Mouse (Mus musculus) MEL (cell line): Measurements from ENCODE around the gene Chid1. TPM values are rescaled to one million over a fixed set of nuclear protein-coding genes. Genes with fewer than 3 reads are reported as not detected.

ENCODE experiments used
- DNase-seq: peaks from one replicate; pipeline ENCODE4 v3.0.0; 2011; ENCODE audit warnings: low read depth, low spot score
- H3K27ac ChIP-seq: 2 replicates; pipeline ENCODE4 v1.5.1; 2012; ENCODE audit warnings: low read depth, mild to moderate bottlenecking, control low read depth, low read length, moderate library complexity; ENCODE audit not compliant: control insufficient read depth
- H3K27me3 ChIP-seq, 2 experiments: fragments of 150-350 bp in 1 of 2; sonication (generic) in 1 of 2; 2 replicates each; pipeline ENCODE4 v1.6.1; 2012; ENCODE audit warnings: low read length in 2 of 2, mild to moderate bottlenecking in 2 of 2, improper control_type of control experiment in 1 of 2, moderate library complexity in 1 of 2; ENCODE audit not compliant: insufficient read depth in 2 of 2, control insufficient read depth in 1 of 2
- H3K36me3 ChIP-seq, 2 experiments: 2 replicates each; pipeline ENCODE4 v1.6.1; 2012 to 2014; ENCODE audit warnings: low read length in 2 of 2, improper control_type of control experiment in 1 of 2, inconsistent platforms in 1 of 2, mild to moderate bottlenecking in 1 of 2; ENCODE audit not compliant: insufficient read depth in 2 of 2, control insufficient read depth in 1 of 2
- H3K4me1 ChIP-seq, 2 experiments: fragments of 150-350 bp in 1 of 2; sonication (generic) in 1 of 2; 2 replicates each; pipeline ENCODE4 v1.6.1; 2012; ENCODE audit warnings: low read length in 2 of 2, improper control_type of control experiment in 1 of 2, mild to moderate bottlenecking in 1 of 2; ENCODE audit not compliant: insufficient read depth in 2 of 2, control insufficient read depth in 1 of 2
- H3K4me3 ChIP-seq, 2 experiments: fragments of 150-350 bp in 1 of 2; sonication (generic) in 1 of 2; 2 replicates each; pipeline ENCODE4 v1.5.1; 2012; ENCODE audit warnings: low read depth in 2 of 2, low read length in 2 of 2, mild to moderate bottlenecking in 2 of 2, moderate library complexity in 2 of 2, control low read depth in 1 of 2, improper control_type of control experiment in 1 of 2; ENCODE audit not compliant: control insufficient read depth in 1 of 2, insufficient read depth in 1 of 2
- H3K79me2 ChIP-seq: 2 replicates; pipeline ENCODE4 v1.6.1; 2012; ENCODE audit warnings: mild to moderate bottlenecking, low read length, moderate library complexity; ENCODE audit not compliant: control insufficient read depth, poor library complexity, insufficient read depth
- H3K9ac ChIP-seq: 2 replicates; pipeline ENCODE4 v1.6.1; 2012; ENCODE audit warnings: low read depth, mild to moderate bottlenecking, control low read depth, low read length, moderate library complexity; ENCODE audit not compliant: control insufficient read depth, poor library complexity, severe bottlenecking
- H3K9me3 ChIP-seq: fragments of 150-350 bp; sonication (generic); replicated peaks from 2 replicates; pipeline ENCODE4 v1.6.1; 2012; ENCODE audit warnings: mild to moderate bottlenecking, low read length, improper control_type of control experiment, moderate library complexity; ENCODE audit not compliant: insufficient read depth
- CHD1 ChIP-seq: IDR thresholded peaks from 2 replicates; pipeline ENCODE4 v1.6.1; 2012; ENCODE audit warnings: low read depth, mild to moderate bottlenecking, inconsistent platforms, low read length, improper control_type of control experiment
- CHD2 ChIP-seq: IDR thresholded peaks from 2 replicates; pipeline ENCODE4 v1.6.1; 2011; ENCODE audit warnings: low read length, improper control_type of control experiment
- CTCF ChIP-seq, 3 experiments: IDR thresholded peaks in 2 of 3; conservative IDR thresholded peaks in 1 of 3; 2 replicates each; pipeline ENCODE4 v1.5.1; 2011 to 2012; ENCODE audit warnings: low read length in 3 of 3, low read depth in 2 of 3, mild to moderate bottlenecking in 2 of 3, improper control_type of control experiment in 1 of 3, inconsistent platforms in 1 of 3, mixed read lengths in 1 of 3, moderate library complexity in 1 of 3; ENCODE audit not compliant: control insufficient read depth in 1 of 3, insufficient read depth in 1 of 3, poor library complexity in 1 of 3, severe bottlenecking in 1 of 3
- E2F4 ChIP-seq: IDR thresholded peaks from 2 replicates; pipeline ENCODE4 v1.6.1; 2011; ENCODE audit warnings: low read depth, low read length, improper control_type of control experiment, borderline replicate concordance
- EP300 ChIP-seq, 2 experiments: IDR thresholded peaks; 2 replicates each; pipeline ENCODE4 v1.6.1; 2011; ENCODE audit warnings: improper control_type of control experiment in 2 of 2, low read length in 2 of 2, low read depth in 1 of 2, mild to moderate bottlenecking in 1 of 2
- GABPA ChIP-seq: IDR thresholded peaks from 2 replicates; pipeline ENCODE4 v1.6.1; 2012; ENCODE audit warnings: low read depth, mild to moderate bottlenecking, inconsistent platforms, low read length, improper control_type of control experiment, moderate library complexity
- GATA1 ChIP-seq: IDR thresholded peaks from 2 replicates; pipeline ENCODE4 v1.6.1; 2011; ENCODE audit warnings: low read depth, low read length, improper control_type of control experiment
- JUND ChIP-seq: IDR thresholded peaks from 2 replicates; pipeline ENCODE4 v1.6.1; 2011; ENCODE audit warnings: low read depth, mild to moderate bottlenecking, improper control_type of control experiment, low read length
- MAX ChIP-seq: IDR thresholded peaks from 2 replicates; pipeline ENCODE4 v1.6.1; 2011; ENCODE audit warnings: low read length, improper control_type of control experiment
- MAZ ChIP-seq: IDR thresholded peaks from 2 replicates; pipeline ENCODE4 v1.6.1; 2012; ENCODE audit warnings: low read depth, mild to moderate bottlenecking, inconsistent platforms, low read length, improper control_type of control experiment
- MEF2A ChIP-seq: IDR thresholded peaks from 2 replicates; pipeline ENCODE4 v1.6.1; 2014; ENCODE audit warnings: low read depth, mild to moderate bottlenecking, inconsistent platforms, low read length, improper control_type of control experiment; ENCODE audit not compliant: poor library complexity, insufficient replicate concordance, severe bottlenecking; ENCODE audit errors: extremely low read depth
- MYB ChIP-seq: IDR thresholded peaks from 2 replicates; pipeline ENCODE4 v1.6.1; 2011; ENCODE audit warnings: mild to moderate bottlenecking, low read depth, low read length, improper control_type of control experiment
- NELFE ChIP-seq: IDR thresholded peaks from 2 replicates; pipeline ENCODE4 v1.6.1; 2011; ENCODE audit warnings: low read depth, low read length, improper control_type of control experiment
- POLR2A ChIP-seq, 2 experiments: IDR thresholded peaks; 2 replicates each; pipeline ENCODE4 v1.6.1; 2011 to 2012; ENCODE audit warnings: low read length in 2 of 2, mild to moderate bottlenecking in 2 of 2, control low read depth in 1 of 2, improper control_type of control experiment in 1 of 2, low read depth in 1 of 2, moderate library complexity in 1 of 2; ENCODE audit not compliant: control insufficient read depth in 1 of 2, insufficient read depth in 1 of 2, poor library complexity in 1 of 2
- POLR2AphosphoS2 ChIP-seq: IDR thresholded peaks from 2 replicates; pipeline ENCODE4 v1.6.1; 2011; ENCODE audit warnings: low read length, improper control_type of control experiment
- POLR2AphosphoS5 ChIP-seq: IDR thresholded peaks from 2 replicates; pipeline ENCODE4 v1.6.1; 2012; ENCODE audit warnings: low read depth, borderline replicate concordance, mild to moderate bottlenecking, inconsistent platforms, low read length, moderate library complexity, mixed read lengths
- RAD21 ChIP-seq: IDR thresholded peaks from 2 replicates; pipeline ENCODE4 v1.6.1; 2011; ENCODE audit warnings: mild to moderate bottlenecking, low read depth, low read length, improper control_type of control experiment
- RCOR1 ChIP-seq: IDR thresholded peaks from 2 replicates; pipeline ENCODE4 v1.6.1; 2012; ENCODE audit warnings: low read depth, mild to moderate bottlenecking, inconsistent platforms, low read length, improper control_type of control experiment
- SMC3 ChIP-seq: IDR thresholded peaks from 2 replicates; pipeline ENCODE4 v1.6.1; 2011; ENCODE audit warnings: low read depth, low read length, improper control_type of control experiment
- TAL1 ChIP-seq: IDR thresholded peaks from 2 replicates; pipeline ENCODE4 v1.6.1; 2012; ENCODE audit warnings: mild to moderate bottlenecking, inconsistent platforms, low read length, moderate library complexity, mixed read lengths
- TCF12 ChIP-seq: IDR thresholded peaks from 2 replicates; pipeline ENCODE4 v1.6.1; 2014; ENCODE audit warnings: low read depth, mild to moderate bottlenecking, inconsistent platforms, low read length, improper control_type of control experiment, moderate library complexity
- ZC3H11A ChIP-seq: IDR thresholded peaks from 2 replicates; pipeline ENCODE4 v1.6.1; 2012; ENCODE audit warnings: low read depth, mild to moderate bottlenecking, inconsistent platforms, low read length, improper control_type of control experiment
- ZKSCAN1 ChIP-seq: IDR thresholded peaks from 2 replicates; pipeline ENCODE4 v1.6.1; 2012; ENCODE audit warnings: low read depth, mild to moderate bottlenecking, inconsistent platforms, low read length, improper control_type of control experiment, moderate library complexity
- ZMIZ1 ChIP-seq: IDR thresholded peaks from 2 replicates; pipeline ENCODE4 v1.6.1; 2012; ENCODE audit warnings: low read depth, mild to moderate bottlenecking, inconsistent platforms, low read length, improper control_type of control experiment, moderate library complexity
- ZNF384 ChIP-seq: IDR thresholded peaks from 2 replicates; pipeline ENCODE4 v1.6.1; 2012; ENCODE audit warnings: low read depth, mild to moderate bottlenecking, inconsistent platforms, low read length, improper control_type of control experiment
- polyA plus RNA-seq, 2 experiments: library from polyadenylated mRNA; stranded (reverse) in 1 of 2; unstranded in 1 of 2; fragments of >175 nt in 1 of 2; fragments of >200 nt in 1 of 2; gene quantifications; 2 replicates each; pipeline versions ENCODE4 v1.2.1 to v1.2.4; 2012; ENCODE audit warnings: low replicate concordance in 2 of 2, low read depth in 1 of 2; ENCODE audit not compliant: insufficient read length in 2 of 2, insufficient read depth in 1 of 2, missing spikeins in 1 of 2
- total RNA-seq: library from RNA; depleted of rRNA; stranded (reverse); fragments of 300-350 nt; gene quantifications from 2 replicates; pipeline ENCODE4 v1.2.3, GENCODE M21; 2012

Gene Chid1
- total and polyA plus RNA-seq, 3 experiments = 36.1 to 46.7 TPM; not detected in 1

- Histone ChIP-seq H3K27ac (no peak overlapping the region), H3K9me3 (no peaks in the 10 kb centered on the region), H3K9ac (no peak overlapping the region), H3K4me3 (no peak overlapping the region), H3K4me1 (peaks cover 0 to 13% of the 10 kb centered on the region in 2 experiments; a peak in 3 of 4 replicates), H3K36me3 (peaks cover 0 to 7% of the 10 kb centered on the region in 2 experiments; a peak in 2 of 4 replicates), H3K27me3 (no peaks in the 10 kb centered on the region), H3K79me2 (peaks cover 22% of the 10 kb centered on the region)
- TF ChIP-seq MEF2A (no peak), MYB (no peak), TCF12 (no peak), RAD21 (peak; percentile 72), TAL1 (no peak), GATA1 (no peak), POLR2AphosphoS5 (no peak), ZMIZ1 (no peak), NELFE (no peak), CTCF (IDR thresholded peaks at IDR 0.05 in 2 of 3, conservative IDR thresholded peaks at IDR 0.05 in 1 of 3; ENCODE audit: control insufficient read depth in 1 of 3, insufficient read depth in 1 of 3, low read depth in 2 of 3, low read length in 3 of 3, poor library complexity in 1 of 3, severe bottlenecking in 1 of 3) (peak; percentile 80 to 95 (median 81)), ZKSCAN1 (no peak), POLR2AphosphoS2 (no peak), RCOR1 (no peak), POLR2A (IDR thresholded peaks at IDR 0.05; ENCODE audit: control insufficient read depth in 1 of 2, insufficient read depth in 1 of 2, low read depth in 1 of 2, low read length in 2 of 2, poor library complexity in 1 of 2) (no peak), MAX (no peak), JUND (no peak), SMC3 (peak; percentile 70), ZC3H11A (peak; percentile 26; the same call in 1 of the 2 replicates)
- peak; percentile 81 for DNase-seq
Measured at GRCm38 (mm10) chr7:141480842-141481497, 58.7 kb downstream of the Chid1 start.

- peaks cover 47% of the 10 kb centered on the region for H3K79me2 ChIP-seq
- TF ChIP-seq MAZ (no peak), ZNF384 (no peak), TCF12 (no peak), EP300 (IDR thresholded peaks at IDR 0.05; ENCODE audit: low read depth in 1 of 2, low read length in 2 of 2) (no peak), CHD2 (no peak), CHD1 (no peak), E2F4 (no peak), ZC3H11A (no peak), GABPA (no peak)
- H3K9me3 ChIP-seq = no peaks in the 10 kb centered on the region
- no peak for DNase-seq
- no peak overlapping the region for H3K4me3 ChIP-seq
- no peaks in the 10 kb centered on the region for H3K27me3 ChIP-seq
- H3K4me1 ChIP-seq = peaks cover 3 to 22% of the 10 kb centered on the region in 2 experiments; a peak in 3 of 4 replicates
- H3K9ac ChIP-seq = no peak overlapping the region
- no peak overlapping the region for H3K27ac ChIP-seq
- peaks cover 0 to 16% of the 10 kb centered on the region in 2 experiments; a peak in 2 of 4 replicates for H3K36me3 ChIP-seq
Measured at GRCm38 (mm10) chr7:141478270-141478748, 61.3 kb downstream of the Chid1 start.
